Mouse (Mus musculus) central nervous system, embryonic 11.5 days (tissue): ENCODE results near the gene Grhl3. TPM values are rescaled to one million over a fixed set of nuclear protein-coding genes. Genes with fewer than 3 reads are reported as not detected.

ENCODE experiments used
- polyA plus RNA-seq: library from polyadenylated mRNA; depleted of rRNA; stranded (reverse); fragments of >200 nt; gene quantifications from 2 replicates; pipeline ENCODE4 v1.2.3, GENCODE M21; 2012; rRNA removed

Gene Grhl3
- 1.9 and 2.3 TPM in 2 replicates for polyA plus RNA-seq

GRCm38 (mm10) chr4:135573251-135573808, at the start of gene Grhl3:
Grhl3 (minus strand) TSS chr4:135573630.

GRCm38 (mm10) chr4:135494521-135495396, 78.7 kb downstream of the Grhl3 start, which contains the start of the genes Stpg1 and Nipal3:
Stpg1 (plus strand) TSS chr4:135494790.
Nipal3 (minus strand) TSS chr4:135495038.

Other genes with a start within 250 kb of the Grhl3 start
- gene Srrm1, start 220.3 kb downstream of the Grhl3 start, polyA plus RNA-seq: 156 and 173 TPM in 2 replicates
- 0.41 and 1.0 TPM in 2 replicates for gene Ncmap, start 175.4 kb downstream of the Grhl3 start, polyA plus RNA-seq
- gene Rcan3, start 139.8 kb downstream of the Grhl3 start, polyA plus RNA-seq: 12.2 and 13.1 TPM in 2 replicates
- 0.41 and 0.42 TPM in 2 replicates for gene Stpg1, start 78.8 kb downstream of the Grhl3 start, polyA plus RNA-seq
- 6.0 and 6.1 TPM in 2 replicates for gene Nipal3, start 78.6 kb downstream of the Grhl3 start, polyA plus RNA-seq
- gene Ifnlr1, start 112.7 kb upstream of the Grhl3 start, polyA plus RNA-seq: 0.34 and 0.87 TPM in 2 replicates
- gene Il22ra1, start 154.5 kb upstream of the Grhl3 start, polyA plus RNA-seq: 0.07 and 0.10 TPM in 2 replicates
- gene Myom3, start 186.1 kb upstream of the Grhl3 start, polyA plus RNA-seq: 0.04 and 1.9 TPM in 2 replicates